Mouse (Mus musculus) heart, adult 11 months (tissue): ENCODE data around the gene Itm2c.

Experiments used
- DNase-seq: peaks from one replicate; pipeline ENCODE4 v3.0.0; 2022

The Itm2c gene

GRCm38 (mm10) chr1:85900521-85901333 lies 6.6 kb downstream of the Itm2c start:
- peak; percentile 95 for DNase-seq

GRCm38 (mm10) chr1:85901516-85902107 lies 7.5 kb downstream of the Itm2c start:
- peak; percentile 96 for DNase-seq

GRCm38 (mm10) chr1:85902108-85902561 lies 8.1 kb downstream of the Itm2c start:
- DNase-seq, result peak; percentile 97

GRCm38 (mm10) chr1:85906892-85907291 lies 12.8 kb downstream of the Itm2c start:
- DNase-seq, result no peak

- DNase-seq, result no peak
These were observed 14.9 kb downstream of the Itm2c start for GRCm38 (mm10) chr1:85908754-85909590.

GRCm38 (mm10) chr1:85913078-85913755 lies 19.1 kb downstream of the Itm2c start:
- DNase-seq, result no peak

- no peak for DNase-seq
These were observed 21.8 kb downstream of the Itm2c start for GRCm38 (mm10) chr1:85915890-85916289.

- DNase-seq, result no peak
These were observed 22.9 kb downstream of the Itm2c start for GRCm38 (mm10) chr1:85916830-85917450.

GRCm38 (mm10) chr1:85919621-85920020 lies 25.5 kb downstream of the Itm2c start:
- no peak for DNase-seq

- no peak for DNase-seq
These were observed 27.6 kb downstream of the Itm2c start for GRCm38 (mm10) chr1:85921725-85922124.

GRCm38 (mm10) chr1:85922127-85922864 lies 28.2 kb downstream of the Itm2c start:
- DNase-seq, result no peak

GRCm38 (mm10) chr1:85922865-85923211 lies 28.8 kb downstream of the Itm2c start:
- DNase-seq, result no peak

GRCm38 (mm10) chr1:85925183-85925582 lies 31.1 kb downstream of the Itm2c start:
- no peak for DNase-seq

- DNase-seq, result no peak
These were observed 34.1 kb downstream of the Itm2c start, which contains the start of gene 4933407L21Rik for GRCm38 (mm10) chr1:85928057-85928687. TSS of gene 4933407L21Rik (plus strand) at chr1:85928483.

GRCm38 (mm10) chr1:85928688-85929065 lies 34.6 kb downstream of the Itm2c start:
- DNase-seq, result no peak

GRCm38 (mm10) chr1:85929406-85929805 lies 35.3 kb downstream of the Itm2c start:
- no peak for DNase-seq

GRCm38 (mm10) chr1:85931170-85931569 lies 37.1 kb downstream of the Itm2c start:
- no peak for DNase-seq

GRCm38 (mm10) chr1:85933226-85933625 lies 39.1 kb downstream of the Itm2c start:
- no peak for DNase-seq

- DNase-seq, result no peak
These were observed 39.8 kb downstream of the Itm2c start for GRCm38 (mm10) chr1:85933631-85934465.

- DNase-seq, result no peak
These were observed 40.5 kb downstream of the Itm2c start for GRCm38 (mm10) chr1:85934560-85934959.
